Mouse (Mus musculus) stomach, postnatal 0 days (tissue): ENCODE results near the gene Mon2.

Experiments
- CTCF ChIP-seq: IDR thresholded peaks from 2 replicates; pipeline ENCODE4 v1.5.1; 2016; ENCODE audit warnings: antibody characterized with exemption, low read depth, mild to moderate bottlenecking, moderate library complexity
- EP300 ChIP-seq: optimal IDR thresholded peaks from 2 replicates; pipeline ENCODE3; 2016; ENCODE audit warnings: antibody characterized with exemption

DNA sequence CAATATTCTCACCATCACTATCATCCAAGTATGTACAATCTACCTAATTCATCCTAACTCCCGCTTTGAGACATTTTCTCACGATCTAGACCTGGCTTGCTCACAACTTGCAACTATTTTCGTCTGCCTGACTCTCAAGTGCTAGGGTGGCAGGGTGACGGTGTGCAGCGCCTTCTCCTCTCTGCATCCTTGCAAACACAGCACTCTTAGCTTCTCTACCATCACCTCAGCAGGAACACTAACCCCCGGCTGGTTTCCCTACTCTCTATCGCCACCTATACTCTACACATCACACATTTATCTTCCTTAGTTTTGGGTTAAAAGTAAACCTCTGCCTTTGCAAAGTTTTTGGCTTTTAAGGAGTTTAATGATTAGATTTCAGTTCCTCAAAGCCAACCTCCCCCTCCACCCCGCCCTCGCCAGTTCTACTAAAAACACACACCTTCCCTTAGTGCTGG, 88.6 kb downstream of the Mon2 start:
- TF ChIP-seq CTCF, result peak; percentile 81
- no peak for TF ChIP-seq EP300
